Mouse (Mus musculus) spleen, postnatal 10 days (tissue): Measurements from ENCODE around the gene Gtpbp8.

Experiments used
- DNase-seq, 2 experiments: peaks; one replicate each; pipeline ENCODE4 v3.0.0; 2021 to 2022; ENCODE audit warnings: low spot score in 2 of 2

The Gtpbp8 gene

DNA sequence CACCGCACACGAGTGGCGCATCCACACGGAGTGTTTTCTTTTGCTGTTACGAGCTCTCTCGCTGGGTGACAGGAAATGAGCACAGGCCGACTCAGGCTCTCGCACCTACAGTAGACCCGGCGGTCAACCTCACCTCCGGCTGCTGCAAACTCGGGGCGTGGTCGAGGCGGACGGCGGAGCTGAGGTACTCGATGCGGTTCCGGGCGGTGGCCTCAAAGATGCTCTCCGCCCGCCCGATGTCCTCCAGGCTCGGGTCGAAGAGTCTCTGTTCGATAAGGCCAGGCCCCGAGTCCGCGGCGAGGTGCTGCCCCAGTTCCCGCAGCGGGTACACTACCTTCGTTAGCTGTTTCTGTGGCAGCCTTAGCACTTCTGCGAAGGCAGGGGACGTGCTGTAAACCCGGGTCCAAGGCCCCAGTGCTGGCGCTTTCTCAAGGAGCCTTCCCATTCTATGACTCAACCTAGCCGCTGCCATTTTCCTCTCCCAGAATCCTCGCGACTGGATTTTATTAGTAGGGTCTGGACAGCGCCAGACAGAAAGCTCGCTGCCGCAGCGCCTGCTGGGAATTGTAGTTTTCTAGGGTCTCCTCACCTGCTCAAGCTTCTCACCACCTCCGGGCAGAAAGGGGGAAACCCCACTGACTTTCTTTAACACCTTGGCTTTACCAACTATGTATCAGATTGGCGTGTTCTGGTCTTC lies at the start of gene Gtpbp8:
Gene Gtpbp8 (minus strand): TSS at position 498 of the 697 bp plus-strand sequence.
- peak; percentile 74 to 87 for DNase-seq

DNA sequence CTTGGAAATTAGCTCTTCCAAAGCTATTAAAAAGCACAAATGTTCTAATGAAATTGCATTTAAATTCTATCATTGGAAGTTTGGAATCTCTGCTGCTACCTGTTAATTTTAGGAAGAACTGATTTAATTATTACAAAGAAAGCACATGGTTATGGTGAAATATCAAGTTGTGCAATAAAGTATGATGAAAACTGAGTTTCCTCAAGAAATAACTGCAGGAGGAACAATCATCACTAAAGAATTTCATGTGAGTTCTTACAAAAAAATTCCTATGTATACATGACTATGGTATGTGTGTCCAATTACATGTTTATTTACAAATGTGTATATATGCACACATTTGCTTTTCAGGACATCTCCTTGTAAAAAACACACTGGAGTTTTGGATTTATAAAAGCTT lies 48.3 kb upstream of the Gtpbp8 start:
- no peak for DNase-seq

DNA sequence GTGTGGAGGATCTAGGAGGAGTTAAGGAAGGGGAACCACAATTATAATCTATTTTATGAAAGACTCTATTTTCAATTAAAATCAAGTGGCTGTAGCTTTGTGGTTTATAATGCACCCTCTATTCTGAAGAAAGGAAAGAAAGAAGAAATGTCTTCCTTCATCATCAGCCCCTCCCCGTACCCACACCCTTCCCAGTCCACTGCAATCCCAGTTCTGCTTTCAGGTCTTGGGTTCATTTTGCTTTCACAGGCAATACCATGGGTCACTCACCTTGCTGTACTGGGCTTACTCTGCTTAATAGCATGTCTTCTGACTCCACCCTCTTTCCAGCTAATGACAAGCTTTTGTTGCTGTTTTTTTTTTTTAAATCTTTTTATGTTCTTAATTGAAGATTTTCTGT lies 40.8 kb upstream of the Gtpbp8 start:
- no peak for DNase-seq

DNA sequence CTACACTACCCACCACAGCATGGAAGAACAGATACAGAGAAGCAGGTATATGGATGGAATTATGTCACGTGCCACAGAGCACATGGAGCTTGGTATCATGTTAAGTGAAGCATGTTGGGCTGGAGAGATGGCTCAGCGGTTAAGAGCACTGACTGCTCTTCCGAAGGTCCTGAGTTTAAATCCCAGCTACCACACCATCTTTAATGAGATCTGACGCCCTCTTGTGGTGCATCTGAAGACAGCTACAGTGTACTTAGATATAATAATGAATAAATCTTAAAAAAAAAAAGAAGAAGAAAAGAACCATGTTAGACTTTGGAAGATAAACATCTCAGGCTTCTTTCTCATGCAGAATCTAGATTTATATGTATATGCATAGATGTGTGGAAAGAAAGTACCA lies 34.6 kb upstream of the Gtpbp8 start:
- DNase-seq = no peak

DNA sequence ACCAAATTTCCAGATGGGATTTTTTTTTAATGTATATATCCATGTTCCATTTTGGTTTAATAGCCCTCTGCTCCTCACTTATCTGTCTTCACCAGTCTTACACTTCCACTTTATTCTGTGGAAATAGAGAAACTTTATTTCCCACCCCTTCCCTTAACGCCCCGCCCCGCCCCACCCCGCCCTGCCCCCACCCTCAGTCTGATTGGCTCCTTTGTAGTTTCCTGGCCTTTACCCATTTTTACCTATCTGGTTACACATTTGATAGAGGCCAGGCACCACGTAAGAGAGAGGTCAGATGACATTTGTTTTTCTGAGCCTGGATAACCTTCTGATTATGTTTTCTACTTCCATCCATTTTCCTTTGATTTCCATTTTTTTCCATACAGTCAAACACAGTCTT lies 33.3 kb upstream of the Gtpbp8 start:
- DNase-seq = no peak

DNA sequence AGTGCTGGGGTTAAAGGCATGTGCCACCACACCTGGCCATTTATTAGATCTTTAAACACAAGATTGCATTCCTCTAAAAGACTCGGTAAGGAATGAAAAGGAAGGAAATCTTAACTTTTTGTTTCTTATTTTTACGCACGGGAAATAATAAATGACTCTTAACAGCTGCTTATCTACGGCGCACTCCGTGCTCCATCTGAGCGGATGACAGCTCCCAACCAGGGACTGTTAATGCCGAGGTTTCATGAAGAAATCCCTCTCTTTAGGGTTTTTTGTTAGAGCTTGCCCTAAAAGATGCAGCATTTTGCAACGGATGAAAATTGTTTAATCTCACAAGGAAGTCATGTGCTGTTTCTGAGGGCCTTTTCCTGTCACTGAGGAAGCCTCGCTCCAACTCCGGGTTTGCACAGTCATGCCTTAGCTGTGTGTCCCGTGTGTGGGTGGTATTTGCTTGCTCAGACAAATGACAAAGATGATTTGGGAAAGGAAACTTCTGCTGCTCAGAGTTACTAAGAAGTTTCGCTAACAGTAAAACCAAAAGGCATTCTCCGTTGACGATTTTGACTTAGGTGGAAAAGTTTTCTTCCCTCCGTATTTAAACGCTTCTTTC lies 32.5 kb upstream of the Gtpbp8 start:
- no peak for DNase-seq

DNA sequence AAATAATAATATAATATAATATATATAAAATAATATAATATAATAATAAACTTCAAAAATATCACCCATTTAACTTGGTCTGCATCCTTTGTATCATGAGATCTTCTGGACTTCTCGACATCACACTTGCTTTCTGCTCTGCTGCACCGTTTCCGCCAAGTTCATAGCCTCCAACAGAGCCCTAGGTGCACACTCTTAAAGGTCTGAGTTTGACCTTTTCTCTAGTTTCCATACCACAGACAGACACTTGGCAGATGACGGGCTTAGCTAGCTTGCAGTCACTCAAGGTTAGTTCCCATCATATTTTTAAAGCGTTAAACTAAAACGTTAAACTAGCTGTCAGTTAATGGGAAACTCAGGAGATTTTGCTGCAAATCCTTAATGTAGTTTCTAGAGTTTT lies 28.0 kb upstream of the Gtpbp8 start:
- DNase-seq = no peak

DNA sequence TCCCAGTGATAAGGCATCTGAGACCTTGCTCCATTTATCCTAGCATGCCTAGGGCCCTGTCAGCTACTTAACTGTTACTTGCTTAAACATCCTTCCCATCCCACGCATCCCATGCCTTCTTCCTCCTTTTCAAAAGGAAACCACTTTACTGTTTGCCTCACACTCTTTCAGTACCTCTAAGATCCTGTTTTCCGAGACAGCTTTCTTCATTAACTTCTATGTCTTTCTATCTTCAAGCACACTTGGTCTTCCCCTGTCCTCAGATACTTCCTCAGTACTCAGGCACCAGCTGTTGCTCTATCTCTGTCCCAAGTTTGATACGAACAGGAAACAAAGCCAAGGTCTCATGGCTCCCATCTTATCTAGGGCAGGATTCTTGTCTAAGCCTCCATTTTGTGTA lies 27.5 kb upstream of the Gtpbp8 start:
- no peak for DNase-seq

DNA sequence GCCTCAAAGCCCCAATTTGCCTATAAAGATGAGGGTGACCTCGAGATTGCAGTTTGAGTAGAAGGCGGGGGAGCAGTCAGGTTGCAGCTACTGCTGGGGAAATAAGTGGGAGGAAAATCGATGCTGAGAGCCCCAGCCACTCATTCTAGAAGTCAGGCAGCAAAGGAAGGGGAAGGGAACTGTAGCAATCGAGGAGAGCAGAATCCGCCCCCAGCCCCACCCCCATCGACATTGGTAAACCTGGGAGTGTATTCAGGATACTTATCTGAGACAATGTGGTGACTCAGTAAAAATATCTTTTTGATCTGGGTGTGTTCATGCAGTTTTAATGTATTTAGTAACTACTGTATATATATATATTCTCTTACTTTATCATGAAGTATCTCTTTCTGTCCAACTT lies 26.4 kb upstream of the Gtpbp8 start:
- no peak for DNase-seq

DNA sequence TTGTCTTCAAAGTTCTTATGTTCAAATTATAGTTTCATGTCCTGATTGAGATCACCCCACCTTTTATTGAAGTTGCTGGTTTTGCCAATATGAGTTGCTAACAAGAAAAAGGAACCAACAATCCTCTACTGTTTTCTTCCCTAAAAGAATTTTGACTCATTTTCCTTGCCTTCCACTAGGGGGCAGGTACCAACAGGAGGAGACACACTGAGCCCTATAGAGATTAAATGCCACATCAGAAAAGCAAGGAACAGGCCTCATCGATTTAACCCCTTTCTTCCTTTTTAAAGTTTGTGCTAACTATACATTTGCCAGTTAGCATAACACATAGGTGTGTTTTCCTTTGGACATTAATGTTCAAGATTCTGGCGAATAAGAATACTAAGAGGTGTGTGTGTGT lies 21.8 kb upstream of the Gtpbp8 start:
- no peak for DNase-seq

DNA sequence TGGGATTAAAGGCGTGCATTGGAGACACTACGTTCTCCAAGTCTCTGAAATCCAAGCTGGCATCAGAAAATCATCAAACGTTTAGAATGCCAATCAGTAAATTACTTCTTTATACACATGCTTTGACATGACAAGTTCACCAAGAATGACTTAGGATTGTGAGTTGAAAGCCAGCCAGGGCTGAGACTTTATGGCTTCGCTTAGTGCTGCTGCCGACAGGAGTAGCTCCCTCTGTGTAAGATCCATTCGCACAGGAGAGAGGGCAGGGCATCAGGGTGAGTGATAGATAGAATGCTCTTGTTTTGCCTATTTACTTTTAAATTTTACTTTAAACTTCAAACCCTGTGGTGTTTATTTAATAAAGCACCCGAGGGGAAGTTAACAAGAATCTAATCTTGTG lies 21.3 kb upstream of the Gtpbp8 start:
- no peak for DNase-seq

DNA sequence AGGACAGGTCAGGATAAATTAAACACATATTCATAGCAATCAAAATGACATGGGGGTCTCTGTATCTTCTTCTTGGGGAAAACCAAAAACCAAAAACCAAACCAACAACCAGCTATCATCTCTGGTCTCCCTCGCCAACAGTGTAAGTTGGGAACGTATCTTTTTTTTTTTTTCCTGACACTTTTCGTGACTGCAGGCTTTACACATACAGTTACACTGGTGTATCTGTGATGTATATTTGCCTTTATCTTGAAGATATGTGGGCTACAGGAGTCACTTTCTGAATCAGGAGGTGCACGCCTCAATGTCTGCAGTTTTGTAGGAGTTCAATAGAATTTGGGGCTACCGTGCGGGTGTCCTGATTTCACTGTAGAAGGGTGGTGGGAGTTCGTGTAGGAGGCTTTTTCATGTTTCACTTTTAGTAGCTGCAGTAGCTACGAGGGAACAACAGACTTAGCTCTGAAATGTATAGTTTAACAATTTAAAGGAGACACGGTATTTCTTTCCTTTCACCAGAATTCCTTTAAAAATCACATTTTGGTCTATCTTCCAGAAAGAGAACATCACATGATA lies 20.2 kb upstream of the Gtpbp8 start:
- DNase-seq = no peak

DNA sequence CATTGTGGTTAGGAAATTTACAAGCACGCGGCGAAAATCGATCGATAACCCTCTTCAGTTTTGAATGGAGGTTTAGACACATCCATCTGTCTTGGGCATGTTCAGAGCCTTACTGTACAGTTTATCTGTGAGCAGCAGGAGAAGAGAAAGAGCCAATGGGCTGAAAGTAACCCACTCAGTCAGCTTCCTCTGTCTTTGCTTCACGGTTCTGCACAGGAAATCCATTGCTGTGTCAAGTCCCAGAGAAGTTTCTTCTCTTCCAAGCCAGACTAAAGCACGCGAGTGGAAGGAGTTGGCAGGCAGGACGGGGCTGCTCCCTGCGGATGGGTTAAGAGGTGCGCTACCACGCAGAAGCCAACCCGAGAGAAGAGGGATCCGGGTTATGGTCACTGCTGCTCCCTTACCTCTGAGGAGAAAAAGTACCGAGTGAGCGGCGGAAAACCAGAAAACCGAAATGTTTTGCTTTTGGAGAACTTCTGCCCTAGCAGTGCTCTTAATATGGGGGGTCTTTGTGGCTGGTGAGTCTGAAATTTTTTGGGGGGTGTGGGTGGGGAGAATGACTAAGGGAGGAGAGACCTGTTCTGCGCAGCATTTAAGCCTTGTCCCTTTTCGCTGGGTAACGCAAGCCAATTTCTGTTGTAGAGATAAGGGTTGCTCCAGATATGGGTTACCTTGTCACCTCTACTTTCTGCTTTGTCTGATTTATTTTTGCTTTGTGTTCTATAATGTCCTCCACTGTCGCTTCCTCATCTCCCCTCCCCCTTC lies 19.6 kb upstream of the Gtpbp8 start, which contains the start of gene Cd200r1:
Gene Cd200r1 (plus strand): TSS at position 182 of the 765 bp plus-strand sequence.
- DNase-seq = peak; percentile 18 to 19

DNA sequence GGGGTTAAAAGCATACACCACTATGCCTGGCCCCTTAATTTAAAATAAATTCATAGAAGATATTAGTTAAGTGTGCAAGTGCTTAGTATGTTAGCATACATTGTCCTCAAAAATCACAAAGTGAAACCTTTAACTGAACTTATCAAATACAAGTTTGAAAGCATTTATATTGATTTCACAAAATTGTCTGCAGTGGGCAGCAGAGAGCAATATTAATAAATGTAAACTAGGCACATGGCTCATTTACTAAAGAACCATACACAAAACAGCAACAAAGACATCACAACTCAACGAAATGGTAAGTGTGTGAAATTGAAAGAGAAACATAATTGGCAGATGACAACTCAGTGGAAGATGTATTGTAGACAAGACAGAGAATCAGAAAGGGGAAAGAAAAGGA lies 15.6 kb upstream of the Gtpbp8 start:
- no peak for DNase-seq

DNA sequence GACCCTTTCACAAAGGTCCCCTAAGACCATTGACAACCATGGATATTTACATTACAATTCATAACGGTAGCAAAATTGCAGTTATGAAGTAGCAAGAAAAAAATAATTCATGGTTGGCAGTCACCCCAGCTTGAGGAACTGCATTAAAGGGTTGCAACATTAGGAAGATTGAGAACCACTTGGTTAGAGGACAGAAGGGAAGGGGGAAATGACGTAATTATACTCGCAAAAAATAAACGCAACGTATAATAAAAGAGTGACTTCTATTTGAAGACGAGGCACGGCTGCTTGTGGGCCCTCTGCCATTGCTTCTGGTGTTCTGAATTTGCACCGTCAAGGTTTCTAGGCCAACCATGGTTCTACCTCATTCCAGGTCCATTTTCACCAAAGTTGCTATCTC lies 11.5 kb upstream of the Gtpbp8 start:
- no peak for DNase-seq

DNA sequence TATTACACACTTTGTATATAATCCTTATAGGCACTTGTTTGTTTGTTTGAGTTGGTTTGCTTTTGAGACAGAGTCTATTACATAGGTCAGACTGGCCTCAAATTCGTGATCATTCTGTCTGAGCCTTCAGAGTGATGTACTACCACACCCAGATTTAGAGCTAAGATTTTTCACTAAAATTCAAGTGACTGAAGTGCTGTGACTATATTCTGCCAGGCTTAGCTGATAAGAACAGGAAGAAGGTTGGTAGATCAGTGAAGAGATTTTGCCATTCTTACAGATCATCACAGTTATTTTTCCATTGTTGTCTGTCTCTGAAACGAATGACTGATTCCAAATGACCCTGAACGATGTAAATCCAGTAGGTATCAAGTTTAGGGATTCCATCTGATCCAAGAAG lies 1.8 kb upstream of the Gtpbp8 start:
- DNase-seq = no peak

DNA sequence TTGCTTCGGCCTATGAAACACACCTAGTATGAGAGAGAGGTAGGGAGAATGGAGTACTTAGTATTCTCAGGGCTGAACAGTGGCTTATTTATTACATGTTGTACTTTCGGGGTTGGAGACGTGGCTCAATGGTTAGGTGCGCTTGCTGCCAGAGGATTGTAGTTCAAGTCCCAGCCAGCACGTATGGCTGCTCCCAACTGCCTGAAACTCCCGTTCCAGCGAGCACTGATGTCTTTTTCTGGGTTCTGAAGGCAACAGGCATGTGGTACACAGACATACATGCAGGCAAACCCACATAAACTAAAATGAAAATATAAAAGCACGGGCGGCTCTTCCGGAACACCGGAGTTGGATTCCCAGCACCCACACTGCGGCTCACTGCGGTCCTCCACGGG lies 695 bp downstream of the Gtpbp8 start:
- no peak for DNase-seq

DNA sequence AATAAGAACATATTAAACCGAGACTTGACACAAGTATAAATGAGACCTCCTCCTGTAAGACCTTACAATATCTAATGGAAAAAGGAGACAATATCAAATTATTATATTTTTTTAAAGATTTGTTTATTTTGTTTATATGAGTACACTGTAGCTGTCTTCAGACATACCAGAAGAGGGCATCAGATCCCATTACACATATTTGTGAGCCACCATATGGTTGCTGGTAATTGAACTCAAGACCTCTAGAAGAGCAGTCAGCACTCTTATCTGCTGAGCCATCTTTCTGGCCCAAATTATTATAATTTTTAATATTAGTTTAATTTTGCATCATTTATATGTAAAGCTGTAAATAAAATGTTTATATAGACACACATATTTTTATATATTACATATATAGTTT lies 3.4 kb downstream of the Gtpbp8 start:
- DNase-seq = no peak

DNA sequence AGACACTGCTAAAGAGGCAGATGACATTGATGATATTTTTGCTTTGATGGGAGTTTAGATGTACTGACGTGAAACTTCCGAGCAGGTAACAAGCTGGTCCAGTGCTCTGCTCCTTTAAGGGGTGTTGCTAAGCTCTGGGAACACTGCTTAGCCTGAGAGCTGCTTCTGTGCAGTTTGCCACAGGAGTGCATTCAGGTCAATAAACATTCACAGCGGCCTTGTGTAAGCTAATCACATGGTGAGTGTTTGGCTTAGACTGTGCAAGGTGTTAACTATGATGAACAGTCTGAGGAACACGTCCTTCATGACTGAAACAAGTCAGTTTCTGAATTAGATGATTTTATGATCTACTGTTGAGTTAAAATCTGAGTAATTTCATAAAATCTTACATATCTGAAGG lies 10.0 kb downstream of the Gtpbp8 start:
- no peak for DNase-seq

DNA sequence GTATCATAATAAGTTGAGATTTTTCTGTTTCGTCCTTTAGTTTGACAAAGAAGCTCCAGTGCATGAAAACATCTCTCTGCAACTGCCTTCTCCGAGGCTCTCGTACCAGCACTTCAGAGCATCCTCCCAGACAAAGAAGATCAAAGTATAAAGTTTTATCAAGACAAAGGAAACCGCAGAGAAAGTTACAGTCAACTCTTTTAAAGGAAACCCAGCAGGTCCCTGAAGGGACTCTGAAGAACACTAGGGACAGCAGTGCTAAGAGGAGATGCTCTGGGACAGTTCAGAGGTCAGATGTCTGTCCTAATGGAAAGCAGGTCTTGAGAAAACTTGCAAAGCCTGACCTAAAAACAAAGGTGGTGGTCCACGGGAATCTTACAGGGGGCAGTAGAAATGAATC lies 10.5 kb downstream of the Gtpbp8 start:
- DNase-seq = no peak

DNA sequence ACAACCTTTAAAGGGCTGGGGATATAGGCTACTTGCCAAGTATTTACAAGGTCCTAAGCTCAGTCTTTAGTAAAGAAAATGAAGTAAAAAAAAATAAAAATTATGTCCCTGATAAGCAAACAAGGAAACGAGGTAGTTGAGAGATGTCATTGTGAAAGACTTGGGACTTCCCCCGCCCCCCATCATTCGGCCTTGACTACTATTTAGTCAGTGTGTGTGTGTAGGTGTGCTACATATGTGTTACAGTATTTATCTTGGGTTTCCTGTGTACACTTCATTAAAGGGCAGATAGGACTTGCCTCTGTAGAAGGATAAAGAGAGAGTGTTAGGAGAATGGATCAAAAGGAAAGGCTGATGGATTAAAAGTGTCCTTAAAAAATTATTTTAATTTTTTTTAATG lies 12.1 kb downstream of the Gtpbp8 start:
- DNase-seq = no peak

DNA sequence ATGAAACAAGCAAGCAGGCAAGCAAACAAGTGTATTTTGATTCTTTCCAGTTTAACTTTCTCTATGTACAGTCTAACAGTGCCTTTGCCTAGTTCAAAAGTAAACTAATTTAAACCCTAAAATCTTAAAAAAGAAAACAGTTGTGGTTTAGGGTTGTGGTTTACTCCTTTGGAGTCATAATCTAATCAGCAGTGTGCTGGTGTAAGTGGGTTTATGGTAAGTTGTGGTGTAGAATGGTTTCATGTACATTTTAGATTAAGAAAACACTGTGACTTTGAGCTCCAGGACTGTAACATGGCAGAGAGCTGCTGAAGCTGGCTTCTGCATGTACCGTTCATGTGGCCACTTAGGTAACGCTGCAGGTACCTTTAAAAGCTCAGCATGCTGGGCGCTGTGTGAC lies 18.6 kb downstream of the Gtpbp8 start:
- DNase-seq = no peak
